Mouse (Mus musculus): ENCODE measurements around the gene Pitpnm2.

DNA sequence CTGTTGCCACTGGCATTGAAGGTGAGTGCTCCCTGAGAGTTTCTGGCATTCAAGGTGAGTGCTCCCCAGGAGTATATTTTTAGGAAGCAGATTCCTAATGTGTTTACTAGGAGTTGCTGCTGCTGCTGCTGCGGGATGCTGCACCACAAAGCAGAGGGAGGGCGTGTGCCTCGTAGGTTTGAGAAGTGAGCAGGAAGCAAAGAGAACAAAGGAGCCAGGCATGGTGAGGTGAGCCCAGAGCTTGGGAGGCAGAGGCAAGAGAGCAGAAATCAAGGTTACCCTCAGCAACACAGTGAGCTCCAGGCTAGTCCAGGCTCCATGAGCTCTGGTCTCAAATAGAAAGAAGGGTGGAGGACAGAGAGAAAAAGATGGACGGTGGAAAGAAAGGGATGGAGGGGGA is 13.7 kb upstream of the Pitpnm2 start:
- TF ChIP-seq CTCF (IDR thresholded peaks at IDR 0.05; ENCODE audit: low read depth, low read length) = no peak
- TF ChIP-seq POLR2A (IDR thresholded peaks at IDR 0.05; ENCODE audit: borderline replicate concordance, low read depth, low read length) = no peak
